Mouse (Mus musculus) cerebellum, adult 2 months (tissue): ENCODE measurements around the gene Tead4. TPM values are rescaled to one million over a fixed set of nuclear protein-coding genes. Genes with fewer than 3 reads are reported as not detected.

Experiments used
- DNase-seq, 2 experiments: peaks; one replicate each; pipeline ENCODE4 v3.0.0; 2021
- H3K27ac ChIP-seq: fragments of 200-500 bp; 2 replicates; pipeline ENCODE4 v1.5.1; 2012; ENCODE audit warnings: low read length, control low read depth, inconsistent platforms; ENCODE audit not compliant: insufficient read depth
- H3K27me3 ChIP-seq: fragments of 200-500 bp; 2 replicates; pipeline ENCODE4 v1.6.1; 2012; ENCODE audit warnings: inconsistent platforms, mild to moderate bottlenecking, low read length, moderate library complexity; ENCODE audit not compliant: control insufficient read depth, insufficient read depth
- H3K4me1 ChIP-seq: fragments of 200-500 bp; 2 replicates; pipeline ENCODE4 v1.6.1; 2011; ENCODE audit warnings: low read length; ENCODE audit not compliant: control insufficient read depth, insufficient read depth
- H3K4me3 ChIP-seq: fragments of 200-500 bp; replicated peaks from 2 replicates; pipeline ENCODE3; 2011; ENCODE audit warnings: mild to moderate bottlenecking, low read depth, low read length, control low read depth; ENCODE audit not compliant: insufficient read depth
- CTCF ChIP-seq: fragments of 200-500 bp; IDR thresholded peaks from 2 replicates; pipeline ENCODE4 v1.5.1; 2011; ENCODE audit warnings: low read depth, mild to moderate bottlenecking, control low read depth, low read length, moderate library complexity, borderline replicate concordance; ENCODE audit not compliant: insufficient read depth
- POLR2A ChIP-seq: fragments of 200-500 bp; IDR thresholded peaks from 2 replicates; pipeline ENCODE4 v1.6.1; 2011; ENCODE audit warnings: low read length, control low read depth, borderline replicate concordance; ENCODE audit not compliant: insufficient read depth
- WGBS: fragments of 180-500 bp; shearing (Covaris S2); methylation state at CpG from one replicate; pipeline ENCODE4 v1.1.7; 2018; 5-methylcytosine and 5-hydroxymethylcytosine counted together
- polyA plus RNA-seq: library from polyadenylated mRNA; depleted of rRNA; stranded (reverse); fragments of >200 nt; gene quantifications from 2 replicates; pipeline ENCODE4 v1.2.3, GENCODE M21; 2012

The Tead4 gene
- polyA plus RNA-seq, 1 experiment: 4.7 TPM

DNA sequence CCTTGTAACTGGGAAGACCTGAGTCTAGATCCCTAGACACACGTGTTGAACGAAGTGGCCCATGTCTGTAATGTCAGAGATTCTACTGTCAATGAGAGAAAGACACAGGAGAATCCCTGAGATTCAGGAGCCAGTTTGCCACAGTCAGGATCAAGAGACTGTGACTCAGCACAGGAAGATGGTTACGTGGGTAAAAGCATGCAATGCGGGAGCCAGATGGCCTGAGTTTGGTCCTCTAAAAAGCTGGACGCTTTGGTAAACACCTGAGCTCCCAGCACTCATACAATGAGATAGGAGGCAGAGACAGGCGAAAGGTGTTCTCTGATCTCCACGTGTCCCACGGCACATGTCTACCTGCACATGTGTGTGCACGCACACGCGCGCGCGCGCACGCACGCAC is 27.9 kb downstream of the Tead4 start:
- 75% methylated on average over 17 of the region's 17 CpGs for WGBS
- H3K27me3 ChIP-seq: no peaks in the 10 kb centered on the region
- no peak overlapping the region for H3K4me3 ChIP-seq
- no peak overlapping the region for H3K27ac ChIP-seq
- H3K4me1 ChIP-seq: peaks cover 15% of the 10 kb centered on the region
- TF ChIP-seq CTCF (no peak), POLR2A (no peak)
- peak in 1 of 2 experiments; percentile 67 for DNase-seq

DNA sequence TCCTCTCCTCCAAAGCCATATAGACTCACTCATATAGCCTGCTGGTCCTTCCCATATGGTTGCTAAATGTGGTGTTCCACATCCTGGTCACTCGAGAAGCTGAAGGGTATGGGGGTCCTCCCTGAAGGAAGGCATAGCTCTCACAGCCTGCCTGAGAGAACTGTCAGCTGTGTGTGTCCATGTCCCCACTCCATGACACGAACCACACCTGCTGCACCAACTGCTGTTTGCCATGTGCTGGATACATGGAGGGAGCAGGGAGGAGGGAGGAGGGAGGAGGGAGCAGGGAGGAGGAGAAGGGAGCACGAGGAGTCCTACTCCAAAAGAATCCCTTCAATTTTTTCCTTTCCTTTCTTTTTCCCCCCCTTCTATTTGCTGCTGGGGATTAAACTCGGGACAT is 30.8 kb downstream of the Tead4 start:
- Histone ChIP-seq H3K27ac (no peak overlapping the region), H3K27me3 (no peaks in the 10 kb centered on the region), H3K4me1 (peaks cover 10% of the 10 kb centered on the region), H3K4me3 (no peak overlapping the region)
- no peak for DNase-seq
- no peak for TF ChIP-seq CTCF
- no peak for TF ChIP-seq POLR2A
- WGBS: 57% methylated on average over 4 of the region's 4 CpGs

DNA sequence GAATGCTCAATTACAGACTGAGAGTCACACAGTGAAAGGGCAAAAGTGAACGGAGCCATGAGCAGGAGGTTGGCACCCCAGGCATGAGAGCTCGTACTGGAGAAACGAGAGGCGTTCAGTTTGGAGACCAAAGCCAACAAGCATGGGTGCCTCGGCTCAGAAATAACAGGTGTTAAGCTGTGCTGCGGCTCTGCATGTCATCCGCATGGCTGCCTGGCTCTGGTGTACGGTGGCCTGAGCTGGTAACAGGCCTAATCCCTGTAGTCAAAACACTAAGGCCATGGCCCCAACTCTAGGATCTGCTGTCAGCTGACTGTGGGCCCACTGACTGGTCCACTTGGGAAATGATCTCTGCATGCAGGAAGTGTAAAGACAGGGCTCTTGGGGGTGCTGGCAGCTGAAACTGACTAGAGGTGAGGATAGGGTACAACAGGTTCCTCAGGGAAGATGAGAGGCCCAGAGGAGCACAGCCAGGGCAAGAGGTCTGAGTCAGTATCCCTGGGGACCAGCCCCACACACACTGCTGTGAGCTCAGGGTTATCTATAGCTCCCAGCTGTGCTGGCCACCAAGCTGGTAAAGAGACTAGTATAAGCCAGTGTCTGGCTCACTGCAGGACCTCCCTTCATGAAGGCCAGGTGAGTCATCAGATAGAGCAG is 35.6 kb downstream of the Tead4 start:
- 16% methylated on average over 8 of the region's 8 CpGs for WGBS
- DNase-seq: peak in 1 of 2 experiments; percentile 38

DNA sequence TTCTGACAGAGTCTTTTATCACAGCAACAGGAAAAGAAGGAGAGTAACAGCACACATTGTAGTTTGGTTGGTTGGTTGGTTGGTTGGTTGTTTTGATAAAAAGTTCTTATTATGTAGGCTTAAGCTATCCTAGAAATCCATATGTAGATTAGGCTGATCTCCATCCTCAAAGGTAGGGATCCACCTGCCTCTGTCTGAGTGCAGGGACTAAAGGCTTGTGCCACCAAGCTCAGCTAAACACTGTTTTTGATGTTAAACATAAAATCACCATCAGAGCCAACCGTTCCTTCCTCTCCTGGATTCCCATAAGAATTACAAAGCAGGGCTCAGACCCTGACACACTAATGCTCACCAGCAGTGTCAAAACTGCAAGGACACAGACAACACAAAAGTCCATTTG is 39.1 kb downstream of the Tead4 start:
- H3K27ac ChIP-seq: no peak overlapping the region
- H3K4me1 ChIP-seq: peaks cover 19% of the 10 kb centered on the region
- H3K4me3 ChIP-seq: no peak overlapping the region
- no peak for TF ChIP-seq CTCF
- TF ChIP-seq POLR2A: no peak
- no peak for DNase-seq
- 79% methylated on average over 1 of the region's 1 CpGs for WGBS
- H3K27me3 ChIP-seq: no peaks in the 10 kb centered on the region

More for the DNA sequence above, 35.6 kb downstream of the Tead4 start:
- Histone ChIP-seq H3K4me3 (no peak overlapping the region), H3K27me3 (no peaks in the 10 kb centered on the region), H3K27ac (no peak overlapping the region), H3K4me1 (peaks cover 13% of the 10 kb centered on the region)
- no peak for TF ChIP-seq CTCF
- TF ChIP-seq POLR2A: no peak

DNA sequence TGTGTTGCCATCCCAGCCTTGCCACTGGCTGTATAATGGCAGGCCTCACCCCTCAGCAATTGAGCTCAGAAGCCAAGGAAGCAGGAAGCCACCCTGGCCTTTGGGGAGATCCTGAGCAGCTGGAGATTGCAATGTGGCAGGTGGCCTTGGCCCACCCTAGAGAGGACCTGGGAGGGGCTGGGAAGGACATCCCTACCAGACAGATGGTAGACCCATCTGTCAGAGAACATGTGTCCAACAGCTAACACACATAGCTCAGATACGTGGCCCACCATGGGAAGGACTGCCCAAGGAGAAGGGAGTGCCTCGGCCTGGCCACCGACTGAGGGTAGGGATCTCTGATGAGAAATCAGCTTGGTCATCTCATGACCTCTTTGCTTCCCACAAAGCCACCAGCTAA is 41.4 kb downstream of the Tead4 start:
- no peaks in the 10 kb centered on the region for H3K27me3 ChIP-seq
- no peak overlapping the region for H3K4me3 ChIP-seq
- 56% methylated on average over 3 of the region's 3 CpGs for WGBS
- TF ChIP-seq POLR2A (no peak), CTCF (no peak)
- DNase-seq: no peak
- no peak overlapping the region for H3K27ac ChIP-seq
- H3K4me1 ChIP-seq: peaks cover 18% of the 10 kb centered on the region

DNA sequence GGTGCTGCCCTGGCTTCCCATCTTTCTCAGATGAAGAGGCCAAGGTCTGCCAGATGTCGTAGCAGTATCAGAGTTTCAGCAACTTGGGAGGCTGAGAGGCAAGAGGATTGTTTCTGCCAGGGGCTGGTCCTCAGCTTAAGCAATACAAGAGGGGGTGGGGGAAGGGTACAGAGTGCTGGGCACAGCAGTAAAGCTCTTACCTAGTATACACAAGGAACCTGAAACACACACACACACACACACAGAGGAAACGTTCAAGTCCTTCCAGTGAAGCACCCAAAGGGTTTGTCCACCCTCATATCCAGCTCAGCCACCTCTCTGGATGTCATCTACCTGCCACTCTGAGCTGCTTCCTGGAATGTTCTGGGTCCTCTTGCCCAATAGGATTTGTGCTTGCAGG is 44.7 kb downstream of the Tead4 start:
- TF ChIP-seq POLR2A (no peak), CTCF (no peak)
- 44% methylated on average over 2 of the region's 2 CpGs for WGBS
- H3K4me1 ChIP-seq: peaks cover 23% of the 10 kb centered on the region

DNA sequence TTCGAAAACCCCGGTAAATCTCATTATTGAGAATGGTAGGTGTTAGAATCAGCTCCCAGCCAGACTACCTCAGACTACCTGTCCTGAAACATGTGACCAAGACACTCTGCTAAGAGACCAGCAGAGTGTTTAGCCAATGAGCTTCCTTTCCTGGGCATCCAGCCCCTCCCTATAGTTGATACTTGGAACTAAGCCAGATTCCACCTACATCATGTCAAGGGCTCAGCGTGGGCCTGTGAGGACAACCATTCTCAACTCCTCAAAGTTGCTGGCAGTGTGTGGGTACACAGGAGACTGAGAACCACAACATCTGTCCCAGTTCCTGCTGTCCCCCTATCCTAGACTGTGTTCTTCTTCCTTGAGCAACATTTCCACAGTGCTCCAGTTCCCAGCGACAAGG is 45.3 kb downstream of the Tead4 start:
- H3K4me3 ChIP-seq: no peak overlapping the region
- H3K27me3 ChIP-seq: no peaks in the 10 kb centered on the region
- H3K4me1 ChIP-seq: peaks cover 23% of the 10 kb centered on the region
- 59% methylated on average over 4 of the region's 4 CpGs for WGBS
- H3K27ac ChIP-seq: no peak overlapping the region
- no peak for TF ChIP-seq CTCF
- no peak for TF ChIP-seq POLR2A
- no peak for DNase-seq

More for the DNA sequence above, 44.7 kb downstream of the Tead4 start:
- Histone ChIP-seq H3K4me3 (no peak overlapping the region), H3K27ac (no peak overlapping the region), H3K27me3 (no peaks in the 10 kb centered on the region)
- no peak for DNase-seq

DNA sequence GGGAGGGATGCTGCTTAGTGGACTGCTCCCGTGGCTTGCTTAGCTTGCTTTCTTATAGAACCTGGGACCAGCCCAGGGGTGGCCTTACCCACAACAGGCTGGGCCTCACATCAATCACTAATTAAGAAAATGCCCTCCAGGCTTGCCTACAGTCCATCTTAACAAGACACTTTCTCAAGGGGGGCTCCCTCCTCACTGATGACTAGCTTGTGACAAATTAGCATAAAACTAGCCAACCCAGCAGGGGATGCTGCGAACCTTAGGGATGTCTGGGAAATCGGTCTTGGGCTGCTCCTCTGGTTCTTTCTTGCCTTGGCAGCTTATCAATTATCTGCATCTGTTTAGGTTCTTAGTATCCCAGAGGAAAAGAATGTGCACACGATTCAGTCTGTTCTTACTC is 46.1 kb downstream of the Tead4 start:
- Histone ChIP-seq H3K27ac (no peak overlapping the region), H3K4me1 (peaks cover 17% of the 10 kb centered on the region), H3K4me3 (no peak overlapping the region), H3K27me3 (no peaks in the 10 kb centered on the region)
- no peak for DNase-seq
- 70% methylated on average over 4 of the region's 4 CpGs for WGBS
- no peak for TF ChIP-seq CTCF
- TF ChIP-seq POLR2A: no peak
